Mouse (Mus musculus) E14TG2a.4 (cell line): ENCODE results near the gene Nutm1.
"Not testable (repeated sequence)": the region's sequence is repeated elsewhere in the genome, so short reads cannot be mapped to it uniquely, and the experiment has no call there.

Source experiments
- H3K27me3 ChIP-seq: 2 replicates; pipeline ENCODE4 v1.6.1; 2014; ENCODE audit warnings: low read length, control low read depth; ENCODE audit not compliant: insufficient read depth
- H3K36me3 ChIP-seq: 2 replicates; pipeline ENCODE4 v1.6.1; 2014; ENCODE audit warnings: low read length, control low read depth; ENCODE audit not compliant: insufficient read depth
- H3K4me1 ChIP-seq: replicated peaks from 2 replicates; pipeline ENCODE4 v1.6.1; 2014; ENCODE audit warnings: low read depth, low read length, control low read depth
- H3K4me3 ChIP-seq: replicated peaks from 2 replicates; pipeline ENCODE4 v1.5.1; 2014; ENCODE audit warnings: mild to moderate bottlenecking, low read length
- H3K9me3 ChIP-seq: 2 replicates; pipeline ENCODE4 v1.6.1; 2014; ENCODE audit warnings: low read length, control low read depth
- CTCF ChIP-seq: conservative IDR thresholded peaks from 2 replicates; pipeline ENCODE4 v1.5.1; 2014; ENCODE audit warnings: low read length
- NANOG ChIP-seq: IDR thresholded peaks from 2 replicates; pipeline ENCODE4 v1.6.1; 2014; ENCODE audit warnings: borderline replicate concordance, low read length, mixed read lengths
- POU5F1 ChIP-seq: IDR thresholded peaks from 2 replicates; pipeline ENCODE4 v1.6.1; 2014; ENCODE audit warnings: low read length, borderline replicate concordance

Nutm1 gene

DNA sequence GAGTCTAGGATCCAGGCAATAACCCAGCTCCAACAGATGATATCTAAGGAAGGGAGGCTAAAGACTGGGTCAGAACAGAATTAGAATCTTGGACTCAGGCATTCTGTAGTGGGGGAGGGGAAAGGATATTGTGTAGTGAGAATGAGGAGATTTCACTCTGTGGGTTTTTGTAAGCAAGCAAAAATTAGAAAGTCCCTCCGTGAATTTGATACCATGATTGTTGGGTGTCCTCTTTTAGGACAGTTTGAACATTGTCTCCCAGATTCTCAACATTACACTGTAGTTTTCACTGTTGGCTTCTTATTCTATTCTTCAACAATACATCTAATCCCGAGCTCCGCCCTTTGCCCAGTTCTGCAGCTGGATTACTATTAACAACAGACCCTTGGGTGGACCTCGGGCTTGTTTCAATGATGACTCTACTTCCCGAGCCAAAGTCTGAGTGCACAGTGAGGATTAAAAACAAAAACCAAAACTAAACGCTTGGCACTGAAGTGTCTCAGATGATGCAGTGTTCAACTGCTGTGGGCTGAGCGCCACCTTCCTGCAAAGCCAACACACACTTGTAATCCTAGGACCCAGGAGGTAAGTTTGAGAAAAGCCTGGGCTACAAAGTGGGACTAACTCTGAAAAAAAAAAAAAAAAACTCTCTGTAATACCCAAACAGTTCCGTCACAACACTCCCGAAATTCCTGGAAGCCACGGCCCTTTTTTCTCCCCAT lies at the start of gene Nutm1:
Gene Nutm1, minus strand, starts transcription at position 51 of the 722 bp plus-strand sequence.
- Histone ChIP-seq H3K36me3 (peaks cover 16% of the 10 kb centered on the region), H3K27me3 (peaks cover 1% of the 10 kb centered on the region; the same call in 1 of the 2 replicates), H3K4me3 (no peak within 1 kb of the TSS), H3K9me3 (no peaks in the 10 kb centered on the region), H3K4me1 (peaks cover 24% of the 10 kb centered on the region)
- TF ChIP-seq NANOG (no peak), POU5F1 (no peak), CTCF (no peak)

GRCm38 (mm10) chr2:112308671-112309070 lies 49.6 kb upstream of the Nutm1 start:
- no peaks in the 10 kb centered on the region for H3K36me3 ChIP-seq
- no peaks in the 10 kb centered on the region for H3K4me1 ChIP-seq
- H3K9me3 ChIP-seq, result no peaks in the 10 kb centered on the region
- H3K4me3 ChIP-seq, result no peak overlapping the region
- no peaks in the 10 kb centered on the region for H3K27me3 ChIP-seq
- no peak for TF ChIP-seq CTCF
- TF ChIP-seq POU5F1, result no peak
- TF ChIP-seq NANOG, result no peak

GRCm38 (mm10) chr2:112298221-112298620 lies 39.1 kb upstream of the Nutm1 start:
- no peak for TF ChIP-seq NANOG
- no peak for TF ChIP-seq CTCF
- TF ChIP-seq POU5F1, result no peak
- H3K27me3 ChIP-seq, result no peaks in the 10 kb centered on the region
- H3K9me3 ChIP-seq, result no peaks in the 10 kb centered on the region
- no peak overlapping the region for H3K4me3 ChIP-seq
- no peaks in the 10 kb centered on the region; the same call in 1 of the 2 replicates for H3K36me3 ChIP-seq
- H3K4me1 ChIP-seq, result no peaks in the 10 kb centered on the region

GRCm38 (mm10) chr2:112296211-112296610 lies 37.1 kb upstream of the Nutm1 start:
- TF ChIP-seq NANOG, result no peak
- TF ChIP-seq POU5F1, result no peak
- TF ChIP-seq CTCF, result no peak
- Histone ChIP-seq H3K27me3 (no peaks in the 10 kb centered on the region), H3K4me1 (no peaks in the 10 kb centered on the region), H3K4me3 (no peak overlapping the region), H3K36me3 (no peaks in the 10 kb centered on the region; the same call in 1 of the 2 replicates), H3K9me3 (no peaks in the 10 kb centered on the region)

DNA sequence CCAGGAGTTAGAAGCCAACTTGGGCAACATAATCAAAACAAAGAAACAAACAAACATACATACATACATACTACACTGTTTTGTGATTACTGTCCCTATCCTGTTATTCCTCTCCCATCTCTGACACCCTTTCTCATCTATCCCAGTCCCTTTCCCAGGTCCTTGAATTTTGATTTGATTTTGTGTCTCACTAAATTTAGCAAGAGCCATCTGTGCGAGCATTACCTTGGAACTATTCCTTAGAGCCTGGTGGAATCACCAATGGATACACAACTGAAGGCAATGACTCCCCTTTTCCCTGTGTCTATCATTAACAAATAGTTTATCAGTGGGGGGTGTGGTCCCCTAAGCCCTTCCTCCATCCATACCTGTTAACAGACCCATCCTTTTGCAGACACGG lies 33.7 kb upstream of the Nutm1 start:
- TF ChIP-seq NANOG (no peak), CTCF (no peak)
- no peaks in the 10 kb centered on the region; the same call in 1 of the 2 replicates for H3K36me3 ChIP-seq

GRCm38 (mm10) chr2:112289507-112289906 lies 30.4 kb upstream of the Nutm1 start:
- Histone ChIP-seq H3K4me3 (no peak overlapping the region), H3K9me3 (no peaks in the 10 kb centered on the region), H3K4me1 (peaks cover 17% of the 10 kb centered on the region; the same call in 1 of the 2 replicates), H3K36me3 (no peaks in the 10 kb centered on the region; the same call in 1 of the 2 replicates), H3K27me3 (no peaks in the 10 kb centered on the region)
- TF ChIP-seq POU5F1 (no peak), NANOG (no peak)

More for the DNA sequence above, 33.7 kb upstream of the Nutm1 start:
- H3K9me3 ChIP-seq, result no peaks in the 10 kb centered on the region
- H3K27me3 ChIP-seq, result no peaks in the 10 kb centered on the region
- H3K4me3 ChIP-seq, result no peak overlapping the region
- H3K4me1 ChIP-seq, result peaks cover 6% of the 10 kb centered on the region; the same call in 1 of the 2 replicates

- peaks cover 27% of the 10 kb centered on the region for H3K4me1 ChIP-seq
- no peaks in the 10 kb centered on the region for H3K9me3 ChIP-seq
- no peak for TF ChIP-seq CTCF
- no peak for TF ChIP-seq POU5F1
- no peak for TF ChIP-seq NANOG
- no peaks in the 10 kb centered on the region for H3K36me3 ChIP-seq
- no peak overlapping the region for H3K4me3 ChIP-seq
- no peaks in the 10 kb centered on the region for H3K27me3 ChIP-seq
Measured at GRCm38 (mm10) chr2:112287059-112287458, 28.0 kb upstream of the Nutm1 start.

DNA sequence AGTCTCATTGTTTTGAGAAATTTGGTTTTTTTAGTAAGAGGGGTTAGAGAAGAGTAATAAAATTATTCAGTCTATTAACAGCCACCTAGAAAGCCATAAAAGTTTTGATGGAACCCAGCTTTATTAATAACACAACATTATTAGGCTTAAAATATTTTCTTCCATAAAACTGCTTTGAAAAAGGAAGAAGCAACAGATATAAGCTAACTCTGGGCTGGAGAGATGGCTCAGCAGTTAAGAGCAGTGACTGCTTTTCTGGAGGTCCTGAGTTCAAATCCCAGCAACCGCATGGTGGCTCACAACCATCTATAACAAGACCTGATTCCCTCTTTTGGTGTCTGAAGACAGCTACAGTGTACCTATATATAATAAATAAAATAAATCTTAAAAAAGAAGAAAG lies 27.0 kb upstream of the Nutm1 start:
- H3K9me3 ChIP-seq, H3K36me3 ChIP-seq, H3K27me3 ChIP-seq, H3K4me3 ChIP-seq: not testable (repeated sequence)
- H3K4me1 ChIP-seq, result peaks cover 27% of the 10 kb centered on the region

GRCm38 (mm10) chr2:112285031-112285390 lies 25.9 kb upstream of the Nutm1 start:
- TF ChIP-seq POU5F1 (no peak), CTCF (no peak), NANOG (no peak)
- peak overlapping the region; percentile 84 for H3K4me3 ChIP-seq
- no peaks in the 10 kb centered on the region for H3K9me3 ChIP-seq
- no peaks in the 10 kb centered on the region for H3K27me3 ChIP-seq
- peaks cover 27% of the 10 kb centered on the region for H3K4me1 ChIP-seq
- no peaks in the 10 kb centered on the region for H3K36me3 ChIP-seq
